Mouse (Mus musculus) G1E (cell line): ENCODE results near the gene Mecom. TPM values are rescaled to one million over a fixed set of nuclear protein-coding genes. Genes with fewer than 3 reads are reported as not detected.

Experiments used
- ATAC-seq: 2 replicates; pipeline ENCODE4 v1.8.0; 2016; ENCODE audit warnings: mild to moderate bottlenecking; ENCODE audit not compliant: insufficient number of reproducible peaks, poor library complexity, low FRiP score, severe bottlenecking; ENCODE audit errors: extremely low read depth
- DNase-seq: peaks from one replicate; pipeline ENCODE4 v3.0.0; 2012; ENCODE audit warnings: low spot score
- H3K27me3 ChIP-seq: 2 replicates; pipeline ENCODE4 v1.6.1; 2012; ENCODE audit warnings: mild to moderate bottlenecking, low read length, inconsistent platforms; ENCODE audit not compliant: insufficient read depth
- H3K36me3 ChIP-seq: replicated peaks from 2 replicates; pipeline ENCODE3; 2012; ENCODE audit warnings: mild to moderate bottlenecking, inconsistent platforms
- H3K4me1 ChIP-seq: 2 replicates; pipeline ENCODE4 v1.6.1; 2012; ENCODE audit warnings: low read depth, low read length, inconsistent platforms, mixed read lengths; ENCODE audit not compliant: insufficient read depth
- H3K4me3 ChIP-seq: 2 replicates; pipeline ENCODE4 v1.5.1; 2012; ENCODE audit warnings: low read depth, mild to moderate bottlenecking, inconsistent platforms, low read length, moderate library complexity, mixed read lengths
- H3K9me3 ChIP-seq: replicated peaks from 2 replicates; pipeline ENCODE4 v1.6.1; 2012; ENCODE audit warnings: inconsistent platforms
- CTCF ChIP-seq: IDR thresholded peaks from 2 replicates; pipeline ENCODE4 v1.5.1; 2012; ENCODE audit warnings: low read depth, low read length, inconsistent platforms, mixed read lengths
- GATA1 ChIP-seq: IDR thresholded peaks from 2 replicates; pipeline ENCODE4 v1.6.1; 2012; ENCODE audit warnings: borderline replicate concordance, low read length, inconsistent platforms, mixed read lengths
- GATA2 ChIP-seq: IDR thresholded peaks from 2 replicates; pipeline ENCODE4 v1.6.1; 2012; ENCODE audit warnings: low read depth, low read length, inconsistent platforms, borderline replicate concordance
- POLR2AphosphoS5 ChIP-seq: IDR thresholded peaks from 2 replicates; pipeline ENCODE4 v1.6.1; 2012; ENCODE audit warnings: low read depth, low read length, inconsistent platforms; ENCODE audit not compliant: insufficient replicate concordance
- TAL1 ChIP-seq: conservative IDR thresholded peaks from 2 replicates; pipeline ENCODE4 v1.6.1; 2012; ENCODE audit warnings: low read depth, low read length, inconsistent platforms, mixed read lengths
- polyA plus RNA-seq: library from polyadenylated mRNA; stranded (reverse); fragments of >175 nt; gene quantifications from 2 replicates; pipeline ENCODE4 v1.2.3, GENCODE M21; 2012
- total RNA-seq, 2 experiments: library from RNA; stranded (forward) in 1 of 2; stranded (reverse) in 1 of 2; fragments of 200-1000 nt in 1 of 2; fragments of >200 nt in 1 of 2; fragmentation: Nextera tagmentation in 1 of 2; gene quantifications; 2 replicates each; pipeline ENCODE4 v1.2.3; 2014 to 2017

Gene Mecom
- total and polyA plus RNA-seq, 3 experiments = 0.05 TPM; not detected in 2

GRCm38 (mm10) chr3:30494371-30494770, 53.4 kb downstream of the Mecom start:
- H3K36me3 ChIP-seq = no peaks in the 10 kb centered on the region
- H3K4me3 ChIP-seq = no peak overlapping the region
- H3K9me3 ChIP-seq = no peaks in the 10 kb centered on the region
- no peaks in the 10 kb centered on the region for H3K27me3 ChIP-seq
- DNase-seq (no peak), ATAC-seq (no peak)
- TF ChIP-seq GATA2 = no peak
- TF ChIP-seq TAL1 = no peak
- no peak for TF ChIP-seq CTCF
- TF ChIP-seq GATA1 = no peak
- TF ChIP-seq POLR2AphosphoS5 = no peak
- H3K4me1 ChIP-seq = no peaks in the 10 kb centered on the region

- no peak overlapping the region for H3K4me3 ChIP-seq
- DNase-seq = no peak
- H3K4me1 ChIP-seq = no peaks in the 10 kb centered on the region
- ATAC-seq = no peak
- TF ChIP-seq POLR2AphosphoS5 (no peak), GATA1 (no peak), CTCF (no peak), GATA2 (no peak), TAL1 (no peak)
- H3K27me3 ChIP-seq = no peaks in the 10 kb centered on the region; the same call in 1 of the 2 replicates
- H3K9me3 ChIP-seq = no peaks in the 10 kb centered on the region
- no peaks in the 10 kb centered on the region for H3K36me3 ChIP-seq
Measured at GRCm38 (mm10) chr3:30488808-30489207, 59.0 kb downstream of the Mecom start.

- H3K36me3 ChIP-seq = no peaks in the 10 kb centered on the region
- H3K4me3 ChIP-seq = no peak overlapping the region
- ATAC-seq (no peak), DNase-seq (no peak)
- no peaks in the 10 kb centered on the region; the same call in 1 of the 2 replicates for H3K27me3 ChIP-seq
- TF ChIP-seq POLR2AphosphoS5 = no peak
- no peak for TF ChIP-seq GATA1
- no peak for TF ChIP-seq CTCF
- no peaks in the 10 kb centered on the region for H3K9me3 ChIP-seq
- no peaks in the 10 kb centered on the region for H3K4me1 ChIP-seq
Measured at GRCm38 (mm10) chr3:30486422-30486821, 61.4 kb downstream of the Mecom start.

GRCm38 (mm10) chr3:30483006-30483684, 64.7 kb downstream of the Mecom start:
- Histone ChIP-seq H3K9me3 (no peaks in the 10 kb centered on the region), H3K27me3 (no peaks in the 10 kb centered on the region), H3K36me3 (no peaks in the 10 kb centered on the region), H3K4me1 (no peaks in the 10 kb centered on the region), H3K4me3 (no peak overlapping the region)
- no peak for TF ChIP-seq POLR2AphosphoS5
- no peak for TF ChIP-seq GATA1
- TF ChIP-seq CTCF = no peak
- TF ChIP-seq TAL1 = no peak
- TF ChIP-seq GATA2 = no peak
- no peak for ATAC-seq
- DNase-seq = no peak

GRCm38 (mm10) chr3:30481682-30482081, 66.1 kb downstream of the Mecom start:
- DNase-seq (no peak), ATAC-seq (no peak)
- H3K4me1 ChIP-seq = no peaks in the 10 kb centered on the region
- H3K27me3 ChIP-seq = no peaks in the 10 kb centered on the region
- H3K36me3 ChIP-seq = no peaks in the 10 kb centered on the region
- no peaks in the 10 kb centered on the region for H3K9me3 ChIP-seq
- no peak overlapping the region for H3K4me3 ChIP-seq
- TF ChIP-seq CTCF = no peak
- TF ChIP-seq TAL1 = no peak
- no peak for TF ChIP-seq POLR2AphosphoS5
- TF ChIP-seq GATA1 = no peak
- no peak for TF ChIP-seq GATA2

GRCm38 (mm10) chr3:30480551-30480950, 67.3 kb downstream of the Mecom start:
- DNase-seq = no peak
- ATAC-seq = no peak
- TF ChIP-seq GATA1 (no peak), TAL1 (no peak), CTCF (no peak), GATA2 (no peak), POLR2AphosphoS5 (no peak)

More at GRCm38 (mm10) chr3:30480551-30480950, 67.3 kb downstream of the Mecom start:
- Histone ChIP-seq H3K36me3 (no peaks in the 10 kb centered on the region), H3K4me3 (no peak overlapping the region), H3K27me3 (no peaks in the 10 kb centered on the region), H3K4me1 (no peaks in the 10 kb centered on the region), H3K9me3 (no peaks in the 10 kb centered on the region)
